Mouse (Mus musculus) limb, embryonic 14.5 days (tissue): ENCODE data around the gene Fanci. TPM values are rescaled to one million over a fixed set of nuclear protein-coding genes. Genes with fewer than 3 reads are reported as not detected.

Source experiments
- ATAC-seq: fragments of 200-750 bp; cut with Nextera tagmentation; 2 replicates; pipeline ENCODE4 v1.8.0; 2017; ENCODE audit warnings: low read depth, moderate number of reproducible peaks, moderate TSS enrichment; ENCODE audit not compliant: low FRiP score
- DNase-seq: peaks from one replicate; pipeline ENCODE4 v3.0.0-alpha.2; 2015; ENCODE audit warnings: low spot score
- H3K27ac ChIP-seq: fragments of 300-500 bp; sonication (generic); replicated peaks from 2 replicates; pipeline ENCODE4 v1.5.1; 2014; ENCODE audit warnings: low read depth, mild to moderate bottlenecking, low read length, moderate library complexity, mixed read lengths
- H3K27me3 ChIP-seq: fragments of 300-500 bp; sonication (generic); 2 replicates; pipeline ENCODE4 v1.6.1; 2014; ENCODE audit warnings: low read length, mixed read lengths; ENCODE audit not compliant: control insufficient read depth, insufficient read depth
- H3K36me3 ChIP-seq: fragments of 300-500 bp; sonication (generic); 2 replicates; pipeline ENCODE4 v1.6.1; 2014; ENCODE audit warnings: mild to moderate bottlenecking, low read length, moderate library complexity, mixed read lengths; ENCODE audit not compliant: control insufficient read depth, insufficient read depth
- H3K4me1 ChIP-seq: fragments of 300-500 bp; sonication (generic); 2 replicates; pipeline ENCODE4 v1.6.1; 2014; ENCODE audit warnings: antibody characterized with exemption, low read length, mixed read lengths; ENCODE audit not compliant: control insufficient read depth, insufficient read depth
- H3K4me2 ChIP-seq: fragments of 300-500 bp; sonication (generic); replicated peaks from 2 replicates; pipeline ENCODE4 v1.6.1; 2014; ENCODE audit warnings: low read depth, mild to moderate bottlenecking, low read length, moderate library complexity; ENCODE audit not compliant: severe bottlenecking
- H3K4me3 ChIP-seq: fragments of 300-500 bp; sonication (generic); replicated peaks from 2 replicates; pipeline ENCODE4 v1.5.1; 2014; ENCODE audit warnings: low read length
- H3K9ac ChIP-seq: fragments of 300-500 bp; sonication (generic); 2 replicates; pipeline ENCODE4 v1.6.1; 2014; ENCODE audit warnings: mild to moderate bottlenecking, low read depth, low read length, moderate library complexity; ENCODE audit not compliant: severe bottlenecking
- H3K9me3 ChIP-seq: fragments of 300-500 bp; sonication (generic); 2 replicates; pipeline ENCODE4 v1.6.1; 2016; ENCODE audit warnings: low read length; ENCODE audit not compliant: control insufficient read depth
- POLR2A ChIP-seq: fragments of 200-500 bp; IDR thresholded peaks from 2 replicates; pipeline ENCODE4 v1.8.0; 2012; ENCODE audit warnings: inconsistent platforms, mild to moderate bottlenecking, moderate library complexity, borderline replicate concordance; ENCODE audit not compliant: insufficient read depth, insufficient read length; ENCODE audit errors: extremely low read depth
- WGBS: fragments of 180-500 bp; shearing (Covaris S2); extraction: QIAGEN DNeasy Blood & Tissue Kit; methylation state at CpG from one replicate; pipeline ENCODE4 v1.1.7; 2014; 5-methylcytosine and 5-hydroxymethylcytosine counted together
- polyA plus RNA-seq, 2 experiments: library from polyadenylated mRNA; depleted of rRNA in 1 of 2; stranded (reverse) in 1 of 2; unstranded in 1 of 2; fragments of >200 nt; fragmentation: Nextera tagmentation in 1 of 2; extraction: Ambion mirVana in 1 of 2; gene quantifications; 2 replicates each; pipeline versions ENCODE4 v1.2.1 to v1.2.3; 2012 to 2014

Fanci gene
- polyA plus RNA-seq, 2 experiments: 6.8 TPM

- ATAC-seq: no peak
- no peak overlapping the region for H3K27ac ChIP-seq
- no peak for DNase-seq
- WGBS: 6% methylated on average over 2 of the region's 6 CpGs
- H3K9me3 ChIP-seq: no peaks in the 10 kb centered on the region
- no peaks in the 10 kb centered on the region for H3K27me3 ChIP-seq
- H3K4me1 ChIP-seq: peaks cover 11% of the 10 kb centered on the region
- no peak for TF ChIP-seq POLR2A
- peak overlapping the region; percentile 1; the same call in 1 of the 2 replicates for H3K9ac ChIP-seq
- peak overlapping the region; percentile 93 for H3K4me2 ChIP-seq
- peak overlapping the region; percentile 78 for H3K4me3 ChIP-seq
- H3K36me3 ChIP-seq: 0 out of 2 replicates have a peak, but pooled peaks cover 9% of the 10 kb centered on the region
Observed at GRCm38 (mm10) chr7:79467951-79468350, 76.2 kb downstream of the Fanci start.

DNA sequence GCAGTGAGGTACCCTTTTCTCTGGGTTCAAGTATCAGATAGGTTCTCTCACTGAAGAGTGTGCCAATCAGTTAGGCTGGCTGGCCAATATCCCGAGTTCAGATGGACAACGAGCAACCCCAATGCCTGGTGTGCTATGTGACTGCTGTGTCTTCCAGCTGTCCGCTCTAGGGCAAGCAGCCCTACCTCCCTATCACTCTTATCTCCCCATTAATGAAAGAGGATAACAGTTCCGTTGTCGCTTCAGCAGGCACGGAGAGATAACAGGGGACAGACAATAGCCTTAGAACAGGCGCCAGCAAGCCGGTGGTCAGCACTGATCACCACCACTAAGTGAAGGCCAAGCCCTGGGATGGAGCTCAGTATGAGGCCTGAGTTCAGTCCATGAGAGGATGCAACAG, 77.3 kb downstream of the Fanci start:
- H3K4me1 ChIP-seq: peaks cover 11% of the 10 kb centered on the region
- no peak overlapping the region for H3K4me2 ChIP-seq
- no peak overlapping the region for H3K9ac ChIP-seq
- 60% methylated on average over 8 of the region's 8 CpGs for WGBS
- TF ChIP-seq POLR2A: no peak
- no peak overlapping the region for H3K4me3 ChIP-seq
- DNase-seq: no peak
- no peaks in the 10 kb centered on the region for H3K9me3 ChIP-seq
- no peak for ATAC-seq
- H3K36me3 ChIP-seq: 0 out of 2 replicates have a peak, but pooled peaks cover 1% of the 10 kb centered on the region
- H3K27me3 ChIP-seq: no peaks in the 10 kb centered on the region
- no peak overlapping the region for H3K27ac ChIP-seq

- no peaks in the 10 kb centered on the region for H3K27me3 ChIP-seq
- no peak overlapping the region for H3K4me2 ChIP-seq
- 77% methylated on average over 5 of the region's 5 CpGs for WGBS
- H3K9me3 ChIP-seq: no peaks in the 10 kb centered on the region
- H3K27ac ChIP-seq: no peak overlapping the region
- no peak for TF ChIP-seq POLR2A
- no peaks in the 10 kb centered on the region for H3K36me3 ChIP-seq
- H3K4me3 ChIP-seq: no peak overlapping the region
- no peak overlapping the region for H3K9ac ChIP-seq
- H3K4me1 ChIP-seq: peaks cover 5% of the 10 kb centered on the region
- no peak for DNase-seq
- no peak for ATAC-seq
Observed at GRCm38 (mm10) chr7:79469766-79470165, 78.0 kb downstream of the Fanci start.

DNA sequence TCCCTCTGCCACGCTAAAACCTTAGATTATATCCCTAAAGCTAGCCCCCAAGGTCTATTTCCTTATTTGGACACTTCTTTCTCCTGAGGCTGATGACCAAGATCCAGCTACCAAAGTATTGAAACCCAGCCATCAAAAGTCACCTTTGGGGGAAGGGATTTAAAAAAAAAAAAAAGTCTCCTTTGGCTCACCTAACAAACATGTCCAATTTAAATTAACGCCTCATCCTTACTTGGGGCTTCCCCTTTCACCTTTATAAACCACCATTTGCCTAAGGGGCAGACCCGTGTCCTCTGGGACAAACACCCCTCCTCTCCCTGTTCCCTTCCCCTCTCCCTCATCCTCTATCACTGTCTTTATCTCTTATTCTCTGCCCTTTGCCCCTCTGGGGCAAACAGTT, 79.0 kb downstream of the Fanci start:
- TF ChIP-seq POLR2A: no peak
- H3K27ac ChIP-seq: no peak overlapping the region
- H3K4me3 ChIP-seq: no peak overlapping the region
- 52% methylated on average over 3 of the region's 3 CpGs for WGBS
- H3K9me3 ChIP-seq: no peaks in the 10 kb centered on the region
- no peaks in the 10 kb centered on the region for H3K36me3 ChIP-seq
- no peak for DNase-seq
- H3K27me3 ChIP-seq: no peaks in the 10 kb centered on the region
- ATAC-seq: no peak
- no peak overlapping the region for H3K4me2 ChIP-seq
- H3K4me1 ChIP-seq: no peaks in the 10 kb centered on the region
- no peak overlapping the region for H3K9ac ChIP-seq

DNA sequence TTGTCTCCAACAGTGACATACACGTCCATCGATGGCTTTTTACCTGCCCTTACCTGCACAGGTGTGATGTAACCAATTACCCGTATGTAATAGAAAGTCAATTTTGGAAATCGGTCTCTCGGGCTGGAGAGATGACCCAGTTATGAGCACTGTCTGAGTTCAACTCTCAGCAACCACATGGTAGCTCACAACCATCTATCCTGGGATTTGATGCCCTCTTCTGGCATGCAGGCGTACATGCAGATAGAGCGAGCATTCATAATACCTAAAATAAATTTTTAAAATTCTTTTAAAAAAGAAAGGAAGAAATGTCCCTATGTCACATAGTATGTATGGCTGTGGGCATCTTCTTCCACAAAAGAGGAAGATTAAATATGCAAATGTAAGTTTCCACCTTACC, 79.7 kb downstream of the Fanci start:
- Histone ChIP-seq H3K4me3 (no peak overlapping the region), H3K9ac (no peak overlapping the region), H3K4me1 (no peaks in the 10 kb centered on the region), H3K9me3 (no peaks in the 10 kb centered on the region), H3K27ac (no peak overlapping the region), H3K4me2 (no peak overlapping the region), H3K36me3 (no peaks in the 10 kb centered on the region), H3K27me3 (no peaks in the 10 kb centered on the region)
- ATAC-seq (no peak), DNase-seq (no peak)
- TF ChIP-seq POLR2A: no peak
- WGBS: 64% methylated on average over 7 of the region's 7 CpGs

DNA sequence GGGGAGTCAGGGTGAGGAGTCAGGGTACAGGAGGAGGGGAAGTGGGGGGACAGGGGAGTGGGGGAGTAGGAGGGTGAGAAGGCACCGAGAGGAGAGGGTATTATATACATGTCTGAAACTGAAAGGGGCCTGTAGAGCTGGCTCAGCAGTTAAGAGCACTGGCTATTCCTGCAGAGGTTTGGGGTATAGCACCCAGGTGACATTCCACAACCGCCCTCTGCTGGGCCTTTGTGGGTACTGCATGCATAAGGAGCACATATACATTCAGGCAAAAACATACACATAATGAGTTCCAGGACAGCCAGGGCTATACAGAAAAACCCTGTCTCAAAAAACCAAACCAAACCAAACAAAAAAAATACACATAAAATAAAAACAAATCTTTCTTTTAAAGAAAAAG, 81.1 kb downstream of the Fanci start:
- WGBS: 47% methylated on average over 2 of the region's 2 CpGs
- no peak for DNase-seq
- H3K36me3 ChIP-seq: no peaks in the 10 kb centered on the region

More for the DNA sequence above, 81.1 kb downstream of the Fanci start:
- Histone ChIP-seq H3K9me3 (no peaks in the 10 kb centered on the region), H3K9ac (no peak overlapping the region), H3K4me2 (no peak overlapping the region), H3K4me1 (no peaks in the 10 kb centered on the region), H3K27ac (no peak overlapping the region), H3K27me3 (no peaks in the 10 kb centered on the region), H3K4me3 (no peak overlapping the region)
- no peak for ATAC-seq
- TF ChIP-seq POLR2A: no peak
